Mouse (Mus musculus) thymus, postnatal 14 days (tissue): ENCODE data around the gene Sptssa.
A peak's percentile ranks its signal among the peaks of the same experiment; 100 is the strongest.
"Not testable (repeated sequence)": the region's sequence is repeated elsewhere in the genome, so short reads cannot be mapped to it uniquely, and the experiment has no call there.

ENCODE experiments used
- DNase-seq: peaks from one replicate; pipeline ENCODE4 v3.0.0; 2021

Gene Sptssa

DNA sequence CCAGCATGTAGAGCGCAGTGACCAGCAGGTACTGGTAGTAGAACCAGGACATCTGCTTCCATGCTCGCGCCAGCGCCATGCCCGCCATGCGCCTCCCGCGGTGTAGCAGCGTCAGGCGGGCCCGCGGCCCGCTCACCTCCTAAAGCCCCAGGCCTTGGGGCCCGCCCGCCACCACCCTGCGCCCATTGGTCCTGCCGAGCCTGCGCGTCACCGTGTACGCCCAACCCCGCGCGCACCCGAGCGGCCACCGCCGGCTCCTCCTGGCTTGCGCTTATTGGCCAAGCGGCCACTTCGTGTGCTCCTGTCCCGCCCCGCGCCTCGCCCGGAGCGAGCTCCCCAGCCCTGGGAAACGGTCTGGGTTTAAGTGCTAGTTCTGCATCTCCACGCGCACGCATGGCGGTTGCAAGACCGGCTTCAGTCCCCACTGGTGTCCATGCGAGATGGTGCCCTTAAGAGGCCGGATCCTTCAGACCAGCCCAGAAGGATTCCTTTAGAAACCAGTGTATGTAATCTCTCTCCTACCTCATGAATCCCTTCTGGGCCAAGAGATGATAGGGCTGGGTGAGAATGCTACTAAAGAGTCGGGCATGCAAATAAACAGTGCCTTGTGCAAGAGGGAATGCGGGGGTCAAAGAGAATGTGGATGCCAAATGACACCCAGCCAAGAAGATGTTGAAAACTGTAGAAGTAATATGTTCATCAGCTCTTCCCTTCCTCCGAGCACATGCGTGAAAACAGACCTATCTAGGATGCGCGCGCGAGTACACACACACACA lies at the start of gene Sptssa:
Gene Sptssa, minus strand, starts transcription at position 178 of the 776 bp plus-strand sequence.
- peak; percentile 97 for DNase-seq

- DNase-seq: no peak
Measured at GRCm38 (mm10) chr12:54699394-54699793, 43.0 kb upstream of the Sptssa start.

DNA sequence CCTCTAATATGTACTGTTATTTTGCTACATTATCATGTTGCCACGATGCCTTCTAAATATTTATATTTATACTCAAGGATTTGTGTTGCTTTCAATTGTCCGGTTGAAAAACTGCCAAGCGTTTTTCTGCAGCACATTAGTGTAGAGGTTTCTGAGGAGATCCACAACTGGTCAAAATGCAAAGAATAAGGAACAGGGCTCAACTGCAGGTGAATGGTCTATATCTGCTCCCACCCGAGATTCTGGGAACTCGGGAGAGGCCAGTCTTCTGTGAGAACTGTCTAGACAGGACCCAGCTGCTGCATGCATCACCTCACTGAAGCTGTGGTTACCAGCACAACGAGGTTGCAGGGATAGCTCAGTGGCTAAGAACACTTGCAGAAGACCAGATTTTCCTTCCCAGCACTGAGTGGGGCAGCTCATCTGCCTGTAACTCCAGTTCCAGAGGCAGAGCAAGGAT lies 41.4 kb upstream of the Sptssa start:
- peak; percentile 12 for DNase-seq

DNA sequence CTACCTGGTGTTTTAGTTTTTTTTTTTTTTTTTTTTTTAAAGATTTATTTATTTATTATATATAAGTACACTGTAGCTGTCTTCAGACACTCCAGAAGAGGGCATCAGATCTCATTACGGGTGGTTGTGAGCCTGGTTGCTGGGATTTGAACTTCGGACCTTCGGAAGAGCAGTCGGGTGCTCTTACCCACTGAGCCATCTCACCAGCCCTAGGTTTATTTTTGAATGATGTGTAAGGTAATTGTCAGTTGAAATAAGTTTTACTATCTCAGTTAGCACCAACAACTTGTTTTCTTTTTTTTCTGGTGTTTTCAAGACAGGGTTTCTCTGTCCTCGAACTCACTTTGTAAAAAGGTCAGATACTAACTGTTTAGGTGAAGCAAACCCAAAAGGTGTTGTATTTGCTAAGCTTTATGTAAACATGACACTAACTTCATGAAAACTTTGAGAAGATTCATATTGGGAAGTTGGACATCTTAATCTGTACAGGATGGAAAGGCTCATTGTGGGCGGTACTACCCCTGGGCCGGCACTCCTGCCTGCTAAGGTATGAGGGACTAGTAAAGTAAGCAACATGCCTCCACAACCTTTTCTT lies 40.7 kb upstream of the Sptssa start:
- DNase-seq: peak; percentile 44

DNA sequence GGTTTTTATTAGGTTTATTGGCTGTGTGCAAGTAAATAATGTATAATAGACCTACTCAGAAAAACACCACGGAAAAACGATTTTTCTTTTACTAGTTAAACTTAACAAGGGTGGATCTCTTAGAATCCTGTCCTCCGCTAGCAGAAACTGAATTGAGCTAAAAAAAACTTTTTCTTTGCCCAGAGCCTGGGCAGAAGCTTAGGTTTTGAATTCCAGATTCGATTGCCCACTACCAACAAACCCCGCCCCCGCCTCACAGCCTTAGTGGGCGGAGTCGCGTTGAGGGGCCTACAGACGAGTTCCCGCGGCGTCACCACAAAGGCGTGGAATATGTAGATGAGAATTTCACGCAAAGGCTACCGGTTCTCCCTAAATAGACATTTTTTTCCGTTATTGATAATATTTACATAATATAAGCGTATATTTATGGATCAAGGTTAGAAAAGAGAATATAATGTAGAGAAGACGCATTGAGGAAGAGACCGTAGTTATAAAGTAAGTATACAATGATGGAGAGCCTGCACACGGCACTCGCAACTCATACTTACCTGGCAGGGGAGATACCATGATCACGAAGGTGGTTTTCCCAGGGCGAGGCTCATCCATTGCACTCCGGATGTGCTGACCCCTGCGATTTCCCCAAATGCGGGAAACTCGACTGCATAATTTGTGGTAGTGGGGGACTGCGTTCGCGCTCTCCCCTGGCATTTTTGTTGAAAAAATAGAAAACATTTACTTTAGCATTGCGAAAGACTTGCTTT lies 40.0 kb upstream of the Sptssa start:
- peak; percentile 97 for DNase-seq

DNA sequence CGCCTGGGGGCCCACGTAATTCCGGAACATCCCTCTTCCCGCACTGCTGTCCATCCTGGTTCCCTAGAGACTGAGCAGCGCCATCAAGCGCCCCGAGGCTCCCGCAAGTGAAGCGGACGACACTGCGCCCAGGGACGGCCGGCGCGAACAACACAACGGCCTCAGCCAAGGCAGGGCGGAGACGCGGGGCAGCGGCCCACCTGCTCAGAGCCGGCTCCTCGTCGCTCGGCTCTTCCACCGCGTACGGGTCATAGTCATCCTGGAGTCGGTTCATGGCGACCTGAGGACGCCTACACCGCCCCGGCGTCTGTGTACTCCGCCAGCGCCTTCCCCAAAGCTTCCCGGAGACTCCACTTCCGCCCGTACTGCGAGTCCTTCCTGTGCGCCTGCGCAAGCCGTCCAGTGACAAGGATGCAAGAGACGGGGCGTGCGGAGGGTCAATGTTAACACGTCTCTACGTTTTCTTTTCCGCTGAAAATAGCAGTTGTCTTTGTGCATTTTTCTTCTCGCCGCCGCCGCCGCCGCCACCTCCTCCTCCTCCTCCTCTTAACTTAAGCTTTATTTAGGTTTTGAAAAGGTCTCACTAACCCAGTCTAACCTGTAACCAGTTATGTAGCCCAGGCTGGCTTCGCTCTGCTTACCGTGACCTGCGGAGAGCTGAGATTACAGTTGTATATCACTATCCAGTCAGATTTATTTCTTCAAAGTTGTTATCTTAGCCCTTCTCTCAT lies 39.3 kb upstream of the Sptssa start, which contains the start of gene Eapp:
Gene Eapp, minus strand, starts transcription at position 387 of the 731 bp plus-strand sequence.
- DNase-seq: peak; percentile 96

DNA sequence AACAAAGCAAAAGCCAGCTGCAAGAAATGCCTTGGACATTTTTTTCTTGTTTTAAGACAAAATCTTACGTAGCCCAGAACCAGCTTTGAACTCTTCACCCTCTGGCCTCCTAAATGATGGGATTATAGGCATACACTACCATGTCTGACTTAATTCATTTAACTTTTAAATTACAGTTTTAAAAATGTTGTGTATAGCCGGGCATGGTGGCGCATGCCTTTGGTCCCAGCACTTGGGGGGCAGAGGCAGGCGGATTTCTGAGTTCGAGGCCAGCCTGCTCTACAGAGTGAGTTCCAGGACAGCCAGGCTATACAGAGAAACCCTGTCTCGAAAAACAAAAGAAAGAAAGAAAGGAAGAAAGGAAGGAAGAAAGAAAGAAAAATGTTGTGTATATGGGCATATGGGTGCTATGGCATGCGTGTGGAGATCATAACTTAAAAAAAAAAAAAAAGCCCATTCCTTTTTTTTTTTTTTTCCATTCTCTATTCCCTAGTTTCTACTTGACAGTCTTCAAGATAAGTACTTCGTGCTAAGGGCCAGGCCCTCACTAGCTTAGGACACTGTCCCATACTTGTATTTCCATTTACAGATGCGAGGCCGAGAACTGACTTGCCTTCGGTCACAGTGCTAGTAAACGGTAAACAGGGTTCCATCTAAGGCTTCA lies 38.6 kb upstream of the Sptssa start:
- no peak for DNase-seq

- DNase-seq: no peak
Measured at GRCm38 (mm10) chr12:54689082-54689481, 32.7 kb upstream of the Sptssa start.

- no peak for DNase-seq
Measured at GRCm38 (mm10) chr12:54683182-54683581, 26.8 kb upstream of the Sptssa start.

DNA sequence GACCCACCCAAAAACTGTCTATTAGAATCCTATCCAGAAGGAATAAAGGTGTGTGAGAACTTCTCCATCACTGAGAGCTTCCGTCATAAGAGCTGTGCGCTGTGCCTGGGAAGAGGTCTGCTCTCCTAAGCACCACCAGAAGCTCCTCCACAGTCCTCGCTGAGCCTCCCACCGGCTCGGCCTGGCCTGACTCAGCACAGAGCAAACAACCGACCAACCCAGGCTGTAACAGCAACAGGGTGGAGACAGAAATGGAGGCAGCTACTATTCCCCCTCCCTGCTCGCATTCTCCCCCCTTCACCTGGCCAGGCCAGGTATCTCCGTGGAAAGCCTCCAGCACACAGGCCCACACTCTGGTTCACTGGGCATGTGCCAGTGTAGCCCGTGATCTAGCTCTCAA lies 20.3 kb upstream of the Sptssa start:
- DNase-seq: no peak

GRCm38 (mm10) chr12:54675396-54675795 lies 19.0 kb upstream of the Sptssa start:
- no peak for DNase-seq

- no peak for DNase-seq
Measured at GRCm38 (mm10) chr12:54671262-54671661, 14.9 kb upstream of the Sptssa start.

GRCm38 (mm10) chr12:54668141-54668540 lies 11.8 kb upstream of the Sptssa start:
- no peak for DNase-seq

- DNase-seq: no peak
Measured at GRCm38 (mm10) chr12:54665526-54665925, 9.2 kb upstream of the Sptssa start.

DNA sequence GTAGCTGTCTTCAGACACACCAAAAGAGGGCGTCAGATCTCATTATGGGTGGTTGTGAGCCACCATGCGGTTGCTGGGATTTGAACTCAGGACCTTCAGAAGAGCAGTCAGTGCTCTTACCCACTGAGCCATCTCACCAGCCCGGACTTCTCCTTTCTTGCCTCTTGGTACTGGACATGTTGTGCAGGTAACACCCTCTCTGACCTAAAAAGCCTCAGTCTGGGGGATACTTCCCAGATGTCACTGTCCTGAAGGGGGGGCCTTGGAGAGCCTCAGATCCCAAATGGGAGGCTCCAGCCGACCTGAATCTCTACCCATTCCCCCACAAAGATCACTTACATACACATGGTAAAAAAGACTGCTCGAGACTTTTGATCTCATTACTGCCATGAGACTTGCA lies 5.1 kb upstream of the Sptssa start:
- not testable (repeated sequence) for DNase-seq

GRCm38 (mm10) chr12:54659901-54660300 lies 3.5 kb upstream of the Sptssa start:
- no peak for DNase-seq

GRCm38 (mm10) chr12:54658425-54659092 lies 2.2 kb upstream of the Sptssa start:
- no peak for DNase-seq

DNA sequence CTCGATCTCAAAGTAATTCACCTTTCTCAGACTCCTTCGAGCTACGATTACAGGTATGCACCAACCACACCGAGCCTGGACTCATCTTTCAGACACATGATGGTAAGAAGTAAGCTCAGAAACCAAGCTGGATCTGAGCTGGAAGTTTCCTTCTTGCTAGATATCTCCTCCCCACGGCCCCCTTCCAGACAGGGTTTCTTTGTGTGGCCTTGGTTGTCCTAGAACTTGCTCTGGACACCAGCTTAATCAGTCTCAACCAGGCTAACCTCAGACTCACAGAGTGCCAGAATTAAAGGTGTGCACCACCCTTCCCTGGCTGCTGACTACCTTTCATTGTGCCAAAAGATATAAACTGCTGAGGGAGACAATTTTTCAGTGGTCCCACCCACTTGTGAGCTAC lies 1.6 kb upstream of the Sptssa start:
- DNase-seq: no peak

- no peak for DNase-seq
Measured at GRCm38 (mm10) chr12:54657226-54657625, 853 bp upstream of the Sptssa start.

- DNase-seq: no peak
Measured at GRCm38 (mm10) chr12:54656039-54656395, 356 bp downstream of the Sptssa start.

DNA sequence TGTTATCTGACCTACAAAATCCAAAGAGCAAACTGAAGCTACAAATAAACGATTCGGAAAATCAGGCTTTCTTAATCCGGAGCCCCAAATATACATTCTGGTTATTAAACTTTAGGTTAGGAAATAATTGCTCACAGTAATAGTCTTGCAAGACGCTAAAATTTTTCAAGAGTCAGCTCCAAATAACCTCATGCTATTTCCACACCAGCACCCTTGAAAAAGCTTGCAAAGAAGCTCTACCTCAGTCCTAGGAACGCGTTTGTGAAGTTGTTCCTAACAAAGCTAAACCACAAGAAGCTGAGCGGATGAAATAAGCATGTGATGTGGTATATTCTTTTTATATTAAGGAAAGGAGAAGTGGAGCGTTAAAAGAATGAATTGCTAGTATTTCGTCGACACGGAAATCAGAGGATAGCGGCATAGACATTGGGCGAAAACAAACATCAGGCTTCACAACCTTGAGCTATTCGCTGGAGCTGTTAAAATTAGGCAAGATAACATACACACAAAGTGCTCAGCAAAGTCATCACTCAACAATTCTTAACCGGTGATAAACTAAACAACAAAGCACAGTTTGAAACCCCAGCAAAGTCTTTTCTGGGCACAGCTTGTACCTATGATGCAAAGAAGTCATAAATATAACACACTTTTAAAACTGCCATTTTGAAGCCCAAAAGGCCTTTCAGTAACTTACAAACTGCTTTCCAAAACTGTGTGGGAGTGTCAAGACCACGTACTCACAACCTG lies 908 bp downstream of the Sptssa start:
- DNase-seq: no peak
